Mouse (Mus musculus) ES-Bruce4 (cell line): Measurements from ENCODE around the gene F7.

ENCODE experiments used
- CTCF ChIP-seq: IDR thresholded peaks from one replicate; pipeline ENCODE4 v1.8.1; 2011; ENCODE audit warnings: low read depth, low read length
- POLR2A ChIP-seq: IDR thresholded peaks from one replicate; pipeline ENCODE4 v1.8.1; 2011; ENCODE audit warnings: low read length; ENCODE audit not compliant: insufficient read depth

DNA sequence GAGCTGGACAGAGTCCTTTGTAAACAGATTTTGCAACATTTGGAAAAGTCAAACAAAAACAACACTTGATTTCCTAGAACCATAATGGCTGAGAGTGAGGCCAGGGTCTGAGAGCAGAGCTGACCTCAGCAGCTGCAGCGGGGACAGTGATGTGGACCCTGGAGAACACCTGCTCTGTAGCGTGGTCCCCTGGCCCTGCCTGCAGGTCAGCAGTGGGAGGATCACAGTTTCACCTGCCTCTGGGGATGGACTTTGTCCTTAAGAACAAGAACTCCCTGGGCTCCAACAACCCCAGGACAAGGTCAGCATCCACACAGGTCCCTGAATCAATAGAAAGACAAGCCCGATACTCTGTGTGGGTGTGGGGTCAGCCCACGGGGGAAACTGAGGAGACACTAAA, 31.5 kb downstream of the F7 start:
- TF ChIP-seq CTCF (no peak), POLR2A (no peak)
